Mouse (Mus musculus) large intestine, adult 2 months (tissue): ENCODE measurements around the gene Sec14l3. TPM values are rescaled to one million over a fixed set of nuclear protein-coding genes. Genes with fewer than 3 reads are reported as not detected.

ENCODE experiments used
- DNase-seq: peaks from one replicate; pipeline ENCODE4 v3.0.0-alpha.2; 2012; ENCODE audit warnings: low read depth, low spot score
- WGBS: fragments of 180-500 bp; shearing (Covaris S2); methylation state at CpG from one replicate; pipeline ENCODE4 v1.1.7; 2018; 5-methylcytosine and 5-hydroxymethylcytosine counted together
- polyA plus RNA-seq: library from polyadenylated mRNA; depleted of rRNA; stranded (reverse); fragments of >200 nt; gene quantifications from 2 replicates; pipeline ENCODE4 v1.2.3, GENCODE M21; 2012

Gene Sec14l3
- polyA plus RNA-seq, 1 experiment = not detected

DNA sequence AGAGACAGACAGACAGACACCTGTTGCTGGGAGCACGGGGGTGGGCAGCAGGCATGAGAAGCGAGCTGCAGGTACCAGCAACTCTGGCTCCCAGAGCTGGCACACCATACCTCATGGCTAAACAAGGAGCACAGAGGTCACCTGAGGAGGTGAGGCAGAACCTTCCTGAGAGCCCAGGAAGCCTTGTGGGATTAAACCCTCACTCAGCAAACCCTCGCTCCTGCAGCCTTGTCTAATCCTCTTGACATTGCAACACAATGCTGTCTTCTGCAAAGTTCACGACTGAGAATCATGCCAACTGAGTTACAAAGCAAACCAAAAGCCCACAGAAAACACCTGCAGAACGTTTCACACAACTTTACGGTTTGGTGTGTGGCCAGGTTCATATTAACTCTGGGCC, 16.2 kb upstream of the Sec14l3 start:
- DNase-seq = no peak
- 81% methylated on average over 6 of the region's 6 CpGs for WGBS

DNA sequence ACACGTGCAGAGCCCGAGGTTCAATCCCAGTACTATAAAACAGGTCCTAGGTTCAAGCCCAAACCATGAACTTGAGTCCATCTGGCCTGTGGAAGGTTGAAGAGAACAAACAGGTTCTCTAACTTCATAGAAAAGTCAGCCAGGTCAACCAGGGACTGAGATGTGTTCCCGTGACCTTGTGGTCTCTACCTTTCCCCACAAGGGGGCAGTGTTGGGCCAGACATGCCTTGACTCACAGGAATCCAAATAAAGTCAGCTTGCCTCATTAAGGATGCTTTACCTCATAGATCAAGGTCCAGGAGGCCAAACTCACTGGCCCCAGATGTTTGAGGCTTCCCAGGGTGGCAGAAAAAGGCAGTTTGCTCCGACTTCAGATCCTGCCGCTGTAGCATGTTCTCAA, 11.1 kb upstream of the Sec14l3 start:
- WGBS = 21% methylated on average over 5 of the region's 5 CpGs
- peak; percentile 48 for DNase-seq

DNA sequence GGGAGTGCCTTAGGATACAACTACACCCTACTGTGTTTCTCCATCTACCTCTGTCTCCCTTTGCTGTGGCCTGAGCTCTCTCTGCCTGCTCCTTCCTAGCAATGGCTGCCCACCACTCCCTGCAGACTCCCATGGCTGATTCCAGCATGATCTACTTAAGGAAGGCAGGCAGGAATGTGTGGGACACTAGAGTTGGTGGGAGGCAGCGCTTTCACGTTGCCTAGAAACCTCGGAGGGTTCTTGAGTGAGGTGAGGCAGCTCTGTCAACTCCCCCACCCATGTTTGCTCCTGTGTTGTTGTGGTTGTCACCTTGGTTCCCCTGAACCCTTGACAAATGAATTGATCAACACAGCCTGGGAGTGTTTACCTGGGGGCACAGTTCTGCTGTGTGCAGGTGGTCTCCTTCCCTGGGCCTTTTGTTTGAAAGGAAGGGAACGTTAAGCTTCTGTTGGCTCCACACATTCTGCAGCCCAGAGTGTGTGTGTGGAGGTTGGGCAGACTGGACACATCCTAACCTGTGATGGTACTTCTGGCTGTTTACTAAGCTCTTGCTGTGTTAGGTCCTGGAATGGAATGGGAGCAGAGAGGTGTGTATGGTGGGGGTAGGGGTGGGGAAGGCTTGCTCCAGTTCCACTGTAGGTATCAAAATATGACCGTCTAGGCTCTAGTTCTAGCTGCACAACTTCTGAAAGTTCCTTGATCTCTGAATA, 3.6 kb upstream of the Sec14l3 start:
- DNase-seq = no peak
- WGBS = 55% methylated on average over 5 of the region's 5 CpGs

DNA sequence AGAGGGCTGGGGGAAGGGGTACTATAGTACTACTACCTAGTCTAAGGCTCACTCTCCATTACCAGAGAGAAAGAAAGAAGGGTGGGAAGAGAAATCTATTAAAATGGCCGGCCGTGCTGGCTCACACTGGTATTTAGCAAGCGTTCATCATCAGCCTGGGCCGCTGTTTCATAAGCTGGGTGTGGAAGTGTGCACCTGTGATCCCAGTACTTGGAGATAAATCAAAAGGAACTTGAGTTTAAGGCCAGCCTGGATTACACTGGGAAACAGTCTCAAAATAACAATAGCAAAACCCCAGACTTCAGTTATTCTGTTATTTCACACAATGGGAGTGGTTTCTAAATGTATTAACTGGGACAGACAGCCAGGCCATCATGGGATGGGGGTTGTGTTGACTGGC, 2.1 kb upstream of the Sec14l3 start:
- no peak for DNase-seq
- 70% methylated on average over 4 of the region's 4 CpGs for WGBS

DNA sequence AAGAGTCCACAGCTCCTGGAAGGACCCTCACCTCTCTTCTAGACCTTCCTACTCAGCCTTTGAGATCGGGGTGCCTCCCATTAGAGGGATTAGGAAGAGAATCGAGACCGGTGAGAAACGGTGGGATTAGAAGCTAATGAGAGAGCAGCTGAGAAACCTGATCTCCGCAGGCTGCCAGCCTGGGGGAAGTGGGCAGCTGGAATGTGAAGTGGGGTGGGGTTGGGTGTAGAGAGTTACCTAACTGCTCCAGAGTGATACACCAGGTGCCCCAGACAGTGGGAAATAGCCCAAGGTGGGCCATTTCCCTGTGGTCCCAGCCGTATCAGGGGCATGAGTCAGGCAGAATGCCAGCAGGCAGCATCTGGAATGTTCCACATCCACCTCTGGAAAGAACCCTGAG, 1.7 kb upstream of the Sec14l3 start:
- DNase-seq = no peak
- WGBS = 55% methylated on average over 6 of the region's 6 CpGs

DNA sequence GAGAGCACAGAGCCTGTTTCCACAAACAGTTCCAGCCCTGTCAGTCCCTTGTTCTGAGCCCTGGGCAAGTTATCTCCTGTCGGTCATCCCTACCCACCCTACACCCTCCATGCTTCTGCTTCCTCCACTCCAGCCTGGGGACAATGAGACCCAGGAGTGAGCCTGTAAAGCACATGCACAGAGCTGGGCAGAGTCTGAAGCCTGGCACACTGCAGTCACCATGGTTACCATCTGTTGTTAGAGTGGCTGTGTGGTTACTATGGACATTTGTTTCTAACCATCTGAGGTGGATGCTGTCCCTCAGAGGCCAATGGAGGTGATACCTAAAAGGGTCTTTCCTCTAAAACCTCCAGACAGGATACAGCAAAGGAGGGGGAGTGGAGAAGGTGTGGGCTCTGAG, 5.0 kb downstream of the Sec14l3 start:
- no peak for DNase-seq
- 70% methylated on average over 1 of the region's 1 CpGs for WGBS

DNA sequence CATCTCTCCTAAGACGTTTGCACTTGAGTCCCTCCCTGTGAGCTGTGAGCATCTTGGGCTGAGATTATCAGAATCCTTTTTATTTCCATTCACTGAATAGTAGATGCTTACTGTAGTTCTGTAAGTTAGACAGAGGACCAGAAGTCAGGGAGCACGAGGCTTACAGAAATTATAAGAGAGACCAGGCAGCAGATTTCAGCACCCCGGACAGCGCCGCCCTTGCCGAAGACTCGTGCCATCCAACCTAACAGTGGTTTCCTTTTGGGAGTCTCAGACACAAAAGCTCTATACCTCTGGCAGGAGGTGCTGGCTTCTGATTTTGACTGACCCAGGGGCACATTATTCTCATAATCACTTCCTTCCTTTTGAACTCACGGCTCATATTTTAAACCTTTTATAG, 12.0 kb downstream of the Sec14l3 start:
- no peak for DNase-seq
- WGBS = 17% methylated on average over 8 of the region's 8 CpGs

DNA sequence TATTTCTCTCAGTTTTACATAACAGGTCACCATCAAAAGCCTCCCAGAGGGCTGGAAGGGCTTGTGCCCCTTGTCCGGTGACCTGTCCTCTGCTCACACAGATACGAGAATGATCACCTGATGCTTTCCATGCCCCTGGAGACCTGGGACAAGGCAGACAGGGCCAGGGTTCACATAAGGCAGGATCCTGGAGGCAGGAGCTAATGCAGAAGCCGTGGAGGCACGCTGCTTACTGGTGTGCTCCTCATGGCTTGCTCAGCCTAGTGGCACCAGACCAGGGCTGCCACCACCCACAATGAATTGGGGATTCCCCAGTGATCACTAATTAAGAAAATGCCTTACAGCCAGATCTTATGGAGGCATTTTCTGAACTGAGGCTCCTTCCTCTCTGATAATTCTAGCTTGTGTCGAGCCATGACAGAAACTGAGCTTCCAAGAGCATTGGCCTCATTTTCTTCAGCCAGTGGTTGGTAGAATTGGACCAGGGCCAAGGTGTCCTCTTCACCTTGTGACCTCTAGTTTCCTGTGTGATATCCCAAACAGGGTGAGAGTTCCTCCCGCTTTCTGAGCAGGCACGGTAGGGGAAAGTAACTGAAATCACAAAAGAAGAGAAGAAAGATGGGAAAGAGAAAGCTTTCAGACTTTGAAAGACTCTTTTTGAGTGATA, 13.8 kb downstream of the Sec14l3 start:
- DNase-seq = no peak
- WGBS = 74% methylated on average over 7 of the region's 7 CpGs

DNA sequence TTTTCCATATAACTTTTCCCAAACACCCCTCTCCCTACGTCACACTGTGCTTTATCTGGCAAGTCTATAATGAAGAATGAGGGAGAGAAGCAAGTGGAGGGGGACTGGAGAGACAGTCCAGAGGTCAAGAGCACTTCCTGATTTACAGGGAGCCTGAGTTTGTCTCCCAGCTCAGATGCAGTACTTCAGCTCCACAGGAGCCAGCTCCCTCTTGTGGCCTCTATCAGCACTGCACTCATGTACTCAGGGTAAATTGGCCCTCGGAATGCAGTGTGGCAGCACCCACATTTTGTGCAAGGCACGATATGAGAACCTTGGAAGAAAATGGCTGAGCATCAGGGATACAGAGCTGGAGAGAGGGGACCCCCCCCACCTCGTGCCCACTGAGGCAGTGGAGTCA, 15.6 kb downstream of the Sec14l3 start:
- DNase-seq = no peak

DNA sequence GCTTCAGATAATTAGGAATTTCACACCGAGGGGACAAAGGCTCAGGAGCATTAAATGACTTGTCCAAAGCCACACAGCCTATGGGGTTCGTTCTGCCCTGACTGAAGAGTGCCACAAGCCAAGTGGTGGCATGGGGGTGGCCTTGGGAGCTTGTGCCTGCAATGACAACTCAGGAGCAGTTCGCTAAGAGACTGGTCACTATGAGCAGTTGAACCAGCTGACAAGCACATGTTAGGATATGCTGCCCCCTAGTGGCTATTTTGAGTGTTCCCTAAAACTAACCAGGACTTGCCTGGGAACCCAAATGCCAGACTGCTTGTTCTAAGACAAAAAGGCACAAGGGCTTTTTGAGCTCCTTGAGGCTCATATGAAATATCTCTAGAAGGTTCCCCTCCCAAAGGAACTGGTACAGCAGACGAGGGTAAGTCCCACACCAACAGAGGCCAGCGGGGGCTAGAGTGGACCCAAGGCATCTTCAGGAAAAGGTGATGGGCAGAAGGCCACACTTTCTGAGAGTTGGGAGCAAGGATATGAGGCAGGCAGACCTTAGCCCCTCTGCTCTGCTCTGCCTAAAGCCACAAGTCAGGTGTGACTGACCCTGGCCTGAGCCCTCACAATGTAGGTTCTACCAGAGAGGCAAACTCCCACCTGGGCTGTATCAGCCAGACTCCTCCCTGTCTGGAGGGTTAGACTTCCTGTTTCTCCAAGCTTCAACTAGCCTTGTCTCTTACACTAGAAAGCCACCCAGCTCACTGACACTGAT, 18.9 kb downstream of the Sec14l3 start:
- WGBS = 36% methylated on average over 5 of the region's 5 CpGs
- DNase-seq = no peak

More for the DNA sequence above, 15.6 kb downstream of the Sec14l3 start:
- 8% methylated on average over 4 of the region's 4 CpGs for WGBS

DNA sequence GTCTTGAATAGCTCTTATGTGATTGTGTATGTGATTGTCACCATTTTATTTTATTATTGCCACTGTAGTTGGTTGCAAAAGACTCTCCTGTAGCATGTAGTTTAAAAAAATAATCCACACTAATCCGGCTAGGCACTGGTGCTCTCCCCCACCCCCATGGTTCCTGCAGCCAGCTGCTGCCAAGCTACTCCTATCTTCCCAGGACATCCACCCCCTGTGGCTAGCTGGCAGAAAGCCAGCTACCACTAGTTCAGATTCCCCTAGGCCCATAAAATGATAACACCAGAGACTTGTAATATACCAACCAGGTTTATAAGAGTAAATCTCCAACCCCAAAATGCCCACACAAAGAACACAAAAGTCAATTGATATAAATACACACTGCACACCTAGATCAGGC, 21.6 kb downstream of the Sec14l3 start:
- 27% methylated on average over 1 of the region's 1 CpGs for whole genome bisulfite sequencing
- no peak for DNase-seq

DNA sequence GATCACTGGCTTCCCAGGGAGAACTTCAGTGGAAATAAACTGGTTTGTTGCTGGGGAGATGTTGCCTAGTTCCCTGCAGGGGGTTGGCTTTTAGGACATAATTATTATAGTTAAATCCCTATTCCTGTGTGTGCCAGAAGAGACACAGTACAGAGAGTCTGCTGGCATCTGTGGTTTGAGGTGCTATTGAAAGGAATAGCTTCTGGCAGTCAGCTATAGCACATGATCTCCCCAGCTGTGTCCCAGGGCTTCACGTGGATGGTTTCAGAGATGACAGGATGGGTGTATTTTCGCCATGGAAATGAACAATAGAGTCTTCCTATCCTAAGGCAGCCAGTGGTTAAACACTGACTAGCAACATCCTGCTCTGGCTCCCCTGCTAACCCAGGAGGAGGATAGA, 22.6 kb downstream of the Sec14l3 start:
- WGBS = 52% methylated on average over 2 of the region's 2 CpGs
- DNase-seq = no peak

DNA sequence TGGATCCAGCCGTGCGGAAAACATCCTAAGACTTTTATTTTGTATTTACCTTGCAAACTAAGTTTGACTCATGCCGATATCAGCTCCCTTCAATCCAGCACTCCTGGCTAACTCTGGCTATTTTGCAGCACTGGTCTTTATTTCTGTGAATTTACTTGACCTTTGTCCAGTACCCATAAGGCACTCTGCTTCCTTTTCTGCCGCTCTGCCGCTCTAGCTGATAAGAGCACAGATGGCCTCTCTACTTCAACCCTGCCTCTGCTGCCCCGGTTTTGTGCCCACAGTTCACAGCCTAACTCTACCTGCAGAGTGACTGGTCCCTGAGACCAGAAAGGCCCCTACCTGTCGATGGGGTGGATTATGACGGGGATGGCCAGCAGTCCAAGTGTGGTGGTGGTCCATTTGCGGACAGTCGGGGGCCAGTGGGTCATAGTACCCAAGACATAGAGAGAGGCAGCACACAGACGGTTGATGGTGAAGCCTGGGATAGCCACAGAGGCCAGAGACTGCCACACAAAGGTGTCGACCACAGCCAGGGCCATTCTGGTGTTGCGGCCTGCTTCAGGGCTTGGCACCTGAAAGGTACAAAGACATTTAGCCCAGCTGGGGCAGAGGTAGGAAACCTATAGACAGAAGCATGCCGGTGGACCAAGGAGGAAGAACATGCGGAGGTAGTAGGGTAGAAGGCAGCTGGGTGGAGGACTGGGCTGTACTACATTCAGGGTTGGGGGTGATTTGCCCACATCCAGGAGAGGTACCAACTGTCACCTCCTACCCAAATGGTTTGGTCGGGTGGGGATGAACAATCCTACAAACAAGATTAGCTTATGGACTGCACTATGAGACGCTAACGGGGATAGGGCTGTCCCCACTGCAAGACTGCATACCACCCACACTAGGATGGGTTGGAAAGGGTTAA, 29.1 kb downstream of the Sec14l3 start:
- WGBS = 51% methylated on average over 18 of the region's 18 CpGs
- DNase-seq = no peak

DNA sequence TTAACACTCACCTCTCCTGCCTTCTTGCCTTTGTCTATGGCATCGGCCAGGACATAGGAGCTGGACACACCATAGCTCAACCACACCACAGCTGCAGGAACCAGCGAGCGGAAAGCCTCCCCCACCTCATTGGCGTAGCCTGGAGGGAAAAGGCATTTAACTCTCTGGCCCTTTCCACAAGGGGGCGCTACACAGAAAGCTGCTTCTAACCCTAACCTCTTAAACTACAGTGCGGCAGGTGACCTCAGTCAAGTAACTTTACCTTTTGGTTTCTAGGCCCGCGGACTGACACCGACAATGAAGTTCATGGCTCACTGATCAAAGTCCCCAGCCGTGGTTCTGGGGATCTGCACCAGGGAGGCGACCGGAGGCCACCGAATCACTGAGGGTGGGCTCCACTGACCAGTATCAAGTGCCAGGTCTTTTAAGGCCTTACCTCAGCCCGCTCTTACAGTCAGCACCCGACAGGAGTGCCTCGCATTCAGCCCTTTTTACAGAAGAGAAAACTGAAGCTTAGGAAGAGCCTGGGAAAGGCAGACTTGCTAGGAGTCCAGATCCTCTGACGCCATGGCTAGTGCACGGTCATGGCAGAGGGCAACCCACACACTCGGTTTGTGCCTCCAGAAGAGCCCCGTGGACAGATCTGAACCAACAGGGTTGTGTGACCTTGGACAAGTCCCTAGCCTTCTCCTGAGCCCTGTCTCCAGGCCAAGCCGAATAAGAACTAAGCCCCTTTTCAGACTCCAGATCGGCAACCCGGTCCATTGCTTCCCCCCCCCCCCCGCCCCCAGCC, 29.9 kb downstream of the Sec14l3 start:
- 5% methylated on average over 24 of the region's 24 CpGs for WGBS
- DNase-seq = peak; percentile 86

DNA sequence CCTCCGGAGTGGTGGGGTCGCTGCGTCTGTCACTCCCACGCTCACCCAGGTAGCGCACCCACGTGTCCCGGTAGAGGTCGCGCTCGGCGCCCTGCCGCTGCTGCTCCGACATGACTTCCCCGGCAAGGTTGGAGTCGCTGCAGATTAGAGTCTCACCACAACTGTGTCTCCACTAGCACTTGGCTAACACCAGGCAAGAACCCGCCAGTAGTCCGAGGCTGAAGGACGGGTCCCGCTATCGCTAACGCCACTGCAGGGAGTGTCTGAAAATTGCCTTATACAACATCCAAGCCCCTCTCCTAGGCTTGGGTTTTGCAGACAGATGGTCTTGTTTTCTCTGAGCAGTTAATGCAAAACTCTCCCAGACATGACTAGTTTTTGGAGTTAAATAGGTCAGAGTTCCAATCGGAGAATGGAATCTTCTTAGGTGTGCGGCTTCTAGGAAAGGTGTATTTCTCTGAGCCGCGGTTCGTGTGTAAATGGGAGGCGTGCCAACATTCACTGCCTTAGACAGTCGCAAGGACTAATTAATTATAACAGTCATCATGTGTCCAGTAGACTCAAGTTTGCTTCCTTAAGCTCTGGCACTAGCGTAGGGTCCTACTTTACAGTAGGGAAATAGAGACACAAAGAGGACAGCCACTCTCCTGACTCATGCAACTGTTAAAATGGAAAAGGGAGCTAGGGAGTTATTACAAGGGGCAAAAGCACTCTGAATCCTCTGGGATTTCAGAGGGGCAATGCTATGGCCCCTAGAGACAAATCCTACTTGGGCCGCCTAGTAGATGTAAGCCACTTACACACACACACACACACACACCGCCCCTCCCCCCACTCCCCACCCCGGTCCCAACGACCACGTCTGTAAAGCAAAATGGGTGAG, 30.8 kb downstream of the Sec14l3 start, which contains the start of gene Mtfp1:
Gene Mtfp1, minus strand, starts transcription at position 275 of the 883 bp plus-strand sequence.
- DNase-seq = no peak
- 4% methylated on average over 34 of the region's 34 CpGs for WGBS

DNA sequence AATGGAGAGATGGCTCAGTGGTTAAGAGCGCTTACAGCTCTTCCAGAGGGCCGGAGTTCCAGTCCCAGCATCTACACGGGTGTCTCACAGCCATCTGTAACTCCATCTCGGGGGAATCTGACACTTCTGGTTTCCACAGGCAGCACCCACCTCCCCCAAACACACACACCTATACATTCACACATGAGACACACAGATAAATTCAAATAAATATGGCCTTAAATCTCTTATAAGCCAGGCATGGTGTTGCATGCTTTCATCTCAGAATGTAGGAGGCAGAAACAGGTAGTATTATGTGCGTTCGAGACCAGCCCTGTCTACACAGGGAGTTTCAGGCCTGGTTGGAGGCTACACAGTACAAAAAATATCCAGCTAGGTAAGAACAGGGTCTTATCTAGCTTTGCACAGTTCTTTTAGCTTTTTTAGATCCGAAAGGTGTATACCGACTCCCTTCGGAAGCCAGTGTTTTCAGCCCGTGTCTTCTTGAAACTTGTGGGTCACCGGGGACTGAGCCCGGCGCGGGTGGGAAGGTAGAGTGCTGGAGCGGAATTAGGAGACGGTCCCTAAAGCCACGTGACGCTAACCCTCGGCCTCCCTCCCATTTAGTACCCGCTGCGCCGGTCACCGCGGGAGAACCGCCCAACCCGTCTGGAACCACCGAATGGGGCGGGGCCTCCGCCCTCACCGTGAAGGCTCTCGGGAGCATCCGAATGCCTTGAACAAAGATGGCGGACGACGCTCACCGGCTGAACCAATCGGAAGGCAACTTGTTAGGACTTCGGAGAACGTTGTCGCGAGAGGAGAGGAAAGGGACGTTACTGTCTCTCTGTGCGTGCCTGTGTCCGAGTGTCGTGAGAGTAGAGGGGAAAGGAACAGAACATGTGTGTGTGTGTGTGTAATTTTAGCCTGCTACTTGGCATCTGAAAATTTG, 31.7 kb downstream of the Sec14l3 start:
- 2% methylated on average over 45 of the region's 45 CpGs for WGBS
- DNase-seq = peak; percentile 97

DNA sequence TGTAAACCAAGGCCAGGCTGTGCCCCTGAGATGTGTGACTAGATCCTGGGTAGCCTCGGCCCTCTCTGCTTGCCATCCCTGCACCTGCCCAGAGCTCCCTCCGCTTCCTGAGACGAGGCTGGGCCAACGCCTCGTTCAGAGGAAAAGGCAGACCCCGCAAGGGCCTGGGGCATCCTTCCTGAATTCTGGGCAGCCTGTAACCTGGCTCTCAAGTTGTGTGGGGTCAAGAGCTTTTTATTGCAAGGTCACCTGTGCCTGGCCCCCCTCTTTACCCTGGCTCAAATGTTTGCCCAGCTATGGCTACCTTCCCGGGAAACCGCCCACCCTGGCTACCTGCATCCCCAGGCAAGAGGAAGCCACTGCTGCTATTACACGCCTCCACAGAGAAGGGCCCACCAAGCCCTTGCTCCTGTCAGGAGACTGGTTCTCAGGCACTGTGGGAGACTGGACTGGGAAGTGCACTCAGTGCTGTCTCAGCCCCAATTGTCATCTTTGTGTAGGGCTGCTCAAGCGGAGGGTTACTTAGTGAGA, 32.5 kb downstream of the Sec14l3 start:
- no peak for DNase-seq

More for the DNA sequence above, 32.5 kb downstream of the Sec14l3 start:
- 22% methylated on average over 10 of the region's 10 CpGs for WGBS
